Mouse (Mus musculus) thymus, postnatal 0 days (tissue): ENCODE results near the gene Trim24. TPM values are rescaled to one million over a fixed set of nuclear protein-coding genes. Genes with fewer than 3 reads are reported as not detected.

Experiments used
- DNase-seq: peaks from one replicate; pipeline ENCODE4 v3.0.0-alpha.2; 2015; ENCODE audit warnings: low spot score
- polyA plus RNA-seq: library from polyadenylated mRNA; unstranded; fragments of >200 nt; fragmentation: Nextera tagmentation; extraction: Ambion mirVana; gene quantifications from 2 replicates; pipeline ENCODE4 v1.2.1, GENCODE M21; 2015

The Trim24 gene
- polyA plus RNA-seq, 1 experiment from 2014 or later = 15.7 TPM

DNA sequence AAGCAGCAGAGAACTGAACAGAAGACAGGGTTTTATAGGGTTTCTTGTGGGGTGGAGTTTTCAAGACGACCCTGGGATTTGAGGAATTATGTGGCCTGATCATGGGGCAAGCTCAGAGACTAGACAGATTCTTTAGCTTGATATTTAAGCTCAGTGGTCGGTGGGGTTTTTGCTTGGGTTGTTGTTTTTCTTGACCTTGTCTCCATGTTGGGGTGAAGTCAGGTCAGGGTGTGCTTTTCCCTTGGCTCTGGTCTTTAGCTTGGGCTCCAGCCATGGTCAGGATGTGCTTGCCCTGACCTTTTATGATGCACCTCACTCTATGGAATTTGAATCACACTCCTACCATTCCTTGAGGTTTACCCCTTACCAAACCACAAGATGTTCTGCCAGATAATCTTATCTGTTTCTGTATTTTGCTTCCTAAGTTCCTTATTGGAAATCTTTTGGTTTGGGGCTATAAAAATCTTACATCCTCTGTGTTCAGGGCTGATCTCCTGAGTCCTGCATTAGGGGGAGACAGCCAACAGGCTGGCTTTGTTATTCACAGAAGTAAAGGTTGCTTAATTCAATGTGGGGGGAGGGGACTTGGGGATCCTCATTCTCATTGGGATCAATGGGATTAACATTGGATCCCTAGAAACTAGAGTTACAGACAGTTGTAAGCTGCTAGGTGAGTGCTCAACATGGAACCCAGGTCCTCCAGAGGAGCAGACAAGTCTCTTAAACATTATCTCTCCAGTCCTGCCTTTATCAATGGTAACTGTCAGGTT is 6.5 kb upstream of the Trim24 start:
- DNase-seq = no peak

DNA sequence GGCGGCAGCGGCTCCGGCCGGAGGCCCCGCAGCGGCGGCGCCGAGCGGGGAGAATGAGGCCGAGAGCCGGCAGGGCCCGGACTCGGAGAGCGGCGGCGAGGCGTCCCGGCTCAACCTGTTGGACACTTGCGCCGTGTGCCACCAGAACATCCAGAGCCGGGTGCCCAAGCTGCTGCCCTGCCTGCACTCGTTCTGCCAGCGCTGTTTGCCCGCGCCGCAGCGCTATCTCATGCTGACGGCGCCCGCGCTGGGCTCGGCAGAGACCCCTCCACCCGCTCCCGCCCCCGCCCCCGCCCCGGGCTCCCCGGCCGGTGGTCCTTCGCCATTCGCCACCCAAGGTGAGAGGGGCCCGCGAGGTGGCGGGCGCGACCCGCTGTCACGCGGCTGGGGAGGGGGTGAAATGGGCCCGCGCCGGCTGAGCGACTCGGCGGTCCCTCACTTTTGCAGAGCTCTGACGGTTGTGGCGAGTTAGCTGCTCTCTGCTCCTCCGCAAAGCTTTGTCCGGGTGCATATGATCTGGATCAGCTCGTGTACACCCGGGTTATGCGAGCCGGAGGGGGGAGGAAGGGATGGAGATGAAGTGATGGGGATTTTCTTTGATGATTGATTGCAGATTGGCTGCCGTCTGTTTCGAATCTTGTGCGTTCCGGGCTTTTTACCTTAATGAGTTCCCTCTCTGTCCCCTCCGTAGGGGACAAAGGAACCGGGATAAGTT is 683 bp downstream of the Trim24 start:
- peak; percentile 73 for DNase-seq

DNA sequence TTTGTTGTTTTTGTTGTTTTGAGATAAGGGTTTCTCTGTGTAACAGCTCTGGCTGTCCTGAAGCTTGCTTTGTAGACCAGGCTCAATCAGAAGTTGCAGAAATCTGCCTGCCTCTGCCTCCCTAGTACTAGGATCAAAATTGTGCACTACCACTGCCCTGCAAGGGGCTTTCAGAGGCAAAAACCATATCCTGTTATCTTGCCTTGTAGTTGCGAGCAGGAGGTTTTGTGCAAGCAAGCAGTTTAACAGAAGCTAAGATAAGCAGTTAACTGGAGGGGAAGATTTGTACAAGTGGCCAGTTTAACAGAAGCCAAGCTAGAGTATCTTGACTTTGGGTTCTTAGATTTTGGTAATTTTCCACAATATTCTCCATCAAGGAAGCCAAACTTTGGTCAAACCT is 2.2 kb downstream of the Trim24 start:
- DNase-seq = peak; percentile 29

GRCm38 (mm10) chr6:37873731-37874130 is 3.1 kb downstream of the Trim24 start:
- DNase-seq = no peak

- DNase-seq = no peak
Observed at GRCm38 (mm10) chr6:37878206-37878605, 7.6 kb downstream of the Trim24 start.

GRCm38 (mm10) chr6:37880586-37880985 is 10.0 kb downstream of the Trim24 start:
- DNase-seq = no peak

- peak; percentile 66 for DNase-seq
Observed at GRCm38 (mm10) chr6:37893586-37893985, 23.0 kb downstream of the Trim24 start.

GRCm38 (mm10) chr6:37895646-37896435 is 25.2 kb downstream of the Trim24 start:
- DNase-seq = peak; percentile 45

GRCm38 (mm10) chr6:37900221-37900620 is 29.6 kb downstream of the Trim24 start:
- no peak for DNase-seq

DNA sequence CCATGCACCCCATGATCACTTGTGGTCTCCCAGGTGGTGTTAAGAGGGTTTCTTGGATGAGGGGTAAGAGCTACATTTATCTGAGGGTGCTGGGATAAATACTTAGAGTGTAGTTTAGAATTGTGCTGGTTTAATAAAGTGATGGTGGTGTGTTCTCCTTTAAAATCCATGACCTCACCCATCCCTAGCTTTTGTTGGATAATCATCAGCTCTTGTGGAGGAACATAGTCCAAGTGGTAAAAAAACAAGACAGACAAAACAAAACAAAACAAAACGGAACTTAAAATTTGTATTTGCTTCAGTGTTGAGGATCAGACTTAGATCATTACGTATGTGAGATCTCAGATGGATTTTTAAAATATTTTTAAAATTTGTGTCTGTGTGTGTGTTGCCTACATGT is 31.2 kb downstream of the Trim24 start:
- no peak for DNase-seq

- DNase-seq = no peak
Observed at GRCm38 (mm10) chr6:37903810-37904209, 33.2 kb downstream of the Trim24 start.

DNA sequence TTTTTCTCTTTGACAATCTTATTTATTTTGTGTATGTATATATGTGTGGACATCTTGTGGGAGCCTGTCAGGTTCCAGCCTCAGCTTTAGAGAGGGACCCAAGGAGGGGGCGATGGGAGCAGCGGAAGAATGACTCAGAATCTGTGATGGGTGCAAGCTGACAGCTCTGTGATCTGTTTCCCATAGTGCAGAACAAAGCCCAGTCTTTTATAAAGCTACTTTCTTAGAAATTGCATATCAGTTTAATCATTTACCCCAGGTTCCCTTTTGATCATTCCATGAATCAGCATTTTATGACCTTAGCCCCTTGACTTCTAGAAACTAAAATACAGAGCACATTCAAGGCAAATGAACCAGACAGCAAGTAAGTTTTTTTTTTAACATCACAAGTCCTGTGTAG is 42.9 kb downstream of the Trim24 start:
- no peak for DNase-seq

DNA sequence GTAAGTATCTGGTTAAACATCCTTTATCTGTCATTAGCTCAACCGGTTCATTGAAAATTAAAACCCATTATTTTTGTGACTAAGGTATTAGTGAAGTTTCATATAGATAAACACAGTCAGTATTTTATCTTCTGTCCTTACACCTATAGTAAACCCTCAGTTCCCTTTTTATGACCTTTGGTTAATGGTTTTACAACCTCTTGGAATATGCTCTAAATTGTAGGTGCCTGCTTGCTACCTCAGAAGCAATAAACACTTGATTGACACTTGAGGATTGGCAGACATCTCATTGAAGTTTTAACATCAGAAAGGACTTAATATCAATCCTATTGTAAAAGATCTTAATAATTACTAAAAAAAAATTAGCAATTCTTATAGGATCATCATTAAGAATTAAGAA is 54.5 kb downstream of the Trim24 start:
- no peak for DNase-seq

GRCm38 (mm10) chr6:37926751-37927150 is 56.1 kb downstream of the Trim24 start:
- no peak for DNase-seq

DNA sequence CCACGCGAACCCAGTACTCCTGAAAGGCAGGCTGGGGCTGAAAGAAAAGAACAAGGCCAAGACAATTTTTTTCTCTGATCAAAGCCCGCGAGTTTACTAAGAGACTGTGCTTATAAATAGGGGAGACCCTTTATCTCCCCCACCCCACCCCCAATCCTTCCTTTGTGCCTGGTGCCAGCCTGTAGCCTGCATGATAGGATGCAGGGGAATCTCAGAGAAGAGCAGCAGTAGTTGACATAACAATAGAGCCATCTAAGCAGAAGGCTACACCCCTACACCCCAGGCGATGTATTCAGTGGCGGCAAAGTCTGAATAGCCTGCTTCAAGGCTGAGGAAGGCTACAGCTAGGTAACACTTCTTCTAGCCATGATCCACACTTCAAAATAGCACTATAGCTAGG is 65.9 kb downstream of the Trim24 start:
- no peak for DNase-seq

DNA sequence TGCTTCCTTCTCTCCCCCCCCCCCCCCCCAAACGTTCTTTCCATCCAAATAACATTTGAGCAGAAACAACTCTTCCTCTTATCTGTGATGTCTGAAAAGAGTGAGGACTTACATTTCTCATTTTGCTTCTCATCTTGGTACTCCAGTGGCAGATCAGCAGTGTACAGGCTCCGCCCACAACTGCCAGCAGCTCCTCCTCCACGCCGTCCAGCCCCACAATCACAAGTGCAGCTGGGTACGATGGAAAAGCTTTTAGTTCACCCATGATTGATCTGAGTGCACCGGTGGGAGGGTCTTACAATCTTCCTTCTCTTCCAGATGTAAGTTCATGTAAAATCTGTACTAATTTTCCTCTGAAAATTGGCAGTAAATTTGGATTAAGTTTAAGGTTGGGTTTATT is 80.7 kb downstream of the Trim24 start:
- DNase-seq = no peak

DNA sequence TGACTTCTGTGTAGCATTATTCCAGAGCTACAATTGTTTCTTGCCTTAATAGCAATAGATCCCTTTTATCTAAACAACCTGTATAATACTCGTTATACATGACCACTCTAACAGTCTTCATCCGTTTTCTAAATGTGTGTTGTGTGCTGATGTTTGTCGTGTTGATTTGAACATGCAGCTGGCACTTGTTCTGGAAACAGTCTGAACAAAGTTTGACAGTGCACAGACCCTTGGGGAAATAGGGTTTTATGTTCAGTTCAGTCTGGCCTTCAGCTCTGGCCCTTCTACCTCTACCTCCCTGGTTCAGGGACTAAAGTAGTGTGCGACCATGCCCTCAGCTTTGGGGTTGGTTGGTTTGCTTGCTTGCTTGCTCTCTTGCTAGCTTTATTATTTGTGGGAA is 96.8 kb downstream of the Trim24 start:
- no peak for DNase-seq

GRCm38 (mm10) chr6:38007459-38007858 is 136.8 kb downstream of the Trim24 start:
- DNase-seq = peak; percentile 57

- DNase-seq = no peak
Observed at GRCm38 (mm10) chr6:38012829-38013228, 142.2 kb downstream of the Trim24 start.
